Mouse (Mus musculus) liver, adult (tissue): ENCODE results near the gene Vmn1r45.
"Not testable (repeated sequence)": the region's sequence is repeated elsewhere in the genome, so short reads cannot be mapped to it uniquely, and the experiment has no call there.

ENCODE experiments used
- GATA4 ChIP-seq: IDR thresholded peaks from 2 replicates; pipeline ENCODE4 v1.6.1; 2014; ENCODE audit warnings: mild to moderate bottlenecking, low read length; ENCODE audit not compliant: insufficient replicate concordance

The Vmn1r45 gene

GRCm38 (mm10) chr6:89940498-89940897 is at the start of gene Vmn1r45:
TSS of gene Vmn1r45 (minus strand) at chr6:89940598.
- TF ChIP-seq GATA4: not testable (repeated sequence)

GRCm38 (mm10) chr6:89985989-89986388 is 45.6 kb upstream of the Vmn1r45 start:
- no peak for TF ChIP-seq GATA4

GRCm38 (mm10) chr6:89969013-89969412 is 28.6 kb upstream of the Vmn1r45 start, which contains the start of gene Vmn1r46:
TSS of gene Vmn1r46 (plus strand) at chr6:89969313.
- no peak for TF ChIP-seq GATA4

GRCm38 (mm10) chr6:89966341-89966740 is 25.9 kb upstream of the Vmn1r45 start:
- no peak for TF ChIP-seq GATA4

- no peak for TF ChIP-seq GATA4
Observed at GRCm38 (mm10) chr6:89953556-89953955, 13.2 kb upstream of the Vmn1r45 start.

- TF ChIP-seq GATA4: no peak
Observed at GRCm38 (mm10) chr6:89940926-89941325, 528 bp upstream of the Vmn1r45 start.

GRCm38 (mm10) chr6:89883812-89884211 is 56.6 kb downstream of the Vmn1r45 start:
- no peak for TF ChIP-seq GATA4

- TF ChIP-seq GATA4: no peak
Observed at GRCm38 (mm10) chr6:89883360-89883759, 57.0 kb downstream of the Vmn1r45 start, which contains the start of gene Vmn1r44. TSS of gene Vmn1r44 (plus strand) at chr6:89883660.
